Mouse (Mus musculus) regulatory T cell (primary cell): ENCODE results near the gene Rad51b.

ENCODE experiments used
- in situ Hi-C: fragments of 300-600 bp; cut with MboI, MseI; formaldehyde crosslinking; loops from one replicate; pipeline ENCODE4 v1.15.1; 2025; ENCODE audit warnings: high pct_unique_total_duplicates

Gene Rad51b

DNA sequence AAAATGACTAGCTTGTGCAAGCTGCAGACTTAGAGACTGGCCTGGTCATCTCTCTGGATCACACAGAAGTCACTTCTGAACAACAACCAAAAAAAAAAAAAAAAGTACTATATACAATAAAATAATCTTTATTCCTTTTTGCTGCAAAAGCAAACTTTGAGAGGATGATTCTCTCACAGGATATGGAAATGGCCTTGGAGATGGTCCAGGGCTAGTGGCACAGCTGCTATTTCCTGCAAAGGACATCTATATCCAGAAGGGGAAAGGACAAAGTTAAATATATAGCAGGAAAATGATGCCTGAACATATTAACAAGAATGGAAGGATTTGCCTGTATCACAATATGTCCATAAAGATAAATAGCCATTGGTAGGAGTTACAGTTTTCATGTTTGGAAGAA, 429.9 kb downstream of the Rad51b start:
- in situ Hi-C loops, result no loop called here

- in situ Hi-C loops, result no loop called here
Observed at GRCm38 (mm10) chr12:79729926-79730506, 432.9 kb downstream of the Rad51b start.

GRCm38 (mm10) chr12:79731905-79732304, 434.8 kb downstream of the Rad51b start:
- in situ Hi-C loops, result no loop called here

DNA sequence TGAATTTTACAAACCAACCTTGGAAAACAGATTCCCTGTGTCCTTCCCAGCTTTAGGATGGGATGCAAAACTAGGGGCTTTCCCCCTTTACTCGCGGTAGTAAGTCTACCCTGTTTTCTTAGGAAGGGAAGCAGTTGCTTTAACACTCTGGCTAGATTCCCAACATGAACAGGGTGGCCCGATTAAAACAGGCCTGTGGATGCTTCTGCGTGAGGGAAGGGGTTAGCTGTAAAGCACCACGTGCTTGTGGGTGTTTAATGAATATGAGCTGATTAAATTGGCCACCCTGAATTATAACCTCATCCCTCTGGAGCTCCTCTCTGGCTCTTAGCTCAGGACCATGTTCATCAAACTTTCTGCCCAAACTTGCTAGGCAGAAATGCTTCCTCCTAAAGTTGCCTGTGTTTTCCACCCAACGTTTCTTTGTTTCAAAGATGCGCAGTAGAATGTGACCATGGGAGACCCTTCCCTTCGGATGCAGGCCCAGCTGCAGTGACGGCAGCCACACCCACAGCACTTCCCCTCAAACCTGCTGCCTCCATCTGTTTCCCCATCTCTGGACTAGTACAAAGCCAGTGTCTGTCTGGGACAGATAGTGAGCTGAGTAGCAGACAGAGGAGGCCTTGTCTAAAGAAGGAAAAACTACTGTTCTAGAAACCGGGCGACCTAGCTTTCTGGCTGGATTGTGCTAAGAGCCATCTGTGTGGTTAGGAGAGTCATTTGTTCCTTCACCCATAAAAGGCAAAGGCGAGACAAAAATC, 435.5 kb downstream of the Rad51b start:
- in situ Hi-C loops, result no loop called here

DNA sequence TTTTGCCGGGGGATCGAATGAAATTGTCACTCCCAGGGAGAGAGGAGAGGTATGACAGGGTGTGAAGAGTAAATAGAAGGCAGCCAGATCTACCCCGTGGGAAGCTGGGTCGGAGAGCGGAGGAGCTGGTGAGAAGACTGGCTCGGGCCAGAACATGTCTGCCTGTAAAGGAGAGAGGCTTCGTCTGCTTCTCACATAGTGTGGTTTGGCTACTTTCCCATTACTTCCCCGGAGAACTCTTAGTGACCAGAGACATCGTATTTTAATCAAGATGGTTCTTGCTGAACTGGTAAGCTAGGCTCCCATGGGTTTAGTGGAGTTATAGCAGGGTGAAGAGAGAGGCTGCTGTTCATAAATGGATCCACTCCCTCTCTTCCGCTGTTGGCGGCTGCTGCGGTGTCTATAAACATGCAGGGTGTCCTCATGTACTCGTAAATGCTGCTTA, 438.3 kb downstream of the Rad51b start:
- in situ Hi-C loops, result no loop called here

DNA sequence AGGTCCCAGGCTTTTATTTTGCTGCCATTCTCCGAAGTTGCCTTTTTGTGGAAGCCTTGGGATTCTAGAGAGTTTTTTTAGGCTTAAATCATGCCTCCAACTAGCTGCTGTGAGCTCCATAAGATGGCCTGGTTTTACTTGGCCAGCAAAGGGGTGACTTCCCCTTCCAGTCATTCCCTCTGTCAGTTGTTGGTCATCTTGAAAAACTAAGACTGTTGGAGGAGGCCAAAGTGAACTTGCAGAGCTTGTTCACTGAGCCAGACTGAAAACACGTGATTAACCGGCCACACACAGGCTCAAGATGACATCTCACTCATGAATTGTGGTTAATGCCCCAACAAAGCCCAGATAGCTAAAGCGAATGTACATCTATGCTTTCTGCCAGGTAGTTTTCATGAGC, 438.8 kb downstream of the Rad51b start:
- in situ Hi-C loops, result no loop called here

DNA sequence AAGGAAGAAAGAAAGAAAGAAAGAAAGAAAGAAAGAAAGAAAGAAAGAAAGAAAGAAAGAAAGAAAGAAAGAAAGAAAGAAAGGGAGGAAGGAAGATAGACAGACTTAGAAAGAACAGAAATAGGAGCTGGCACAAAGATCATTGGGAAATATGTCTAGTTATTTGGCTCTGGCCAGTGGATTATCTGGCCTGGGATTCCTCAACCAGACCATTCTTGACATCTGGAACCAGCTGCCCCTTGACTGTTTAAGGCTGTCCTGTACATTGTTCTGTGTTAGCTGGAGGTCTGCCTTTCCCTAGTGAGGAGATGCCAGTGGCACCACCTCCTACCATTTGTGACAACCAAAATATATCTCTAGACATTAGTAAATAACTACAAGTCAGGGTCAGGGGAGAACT, 441.6 kb downstream of the Rad51b start:
- in situ Hi-C loops, result no loop called here

DNA sequence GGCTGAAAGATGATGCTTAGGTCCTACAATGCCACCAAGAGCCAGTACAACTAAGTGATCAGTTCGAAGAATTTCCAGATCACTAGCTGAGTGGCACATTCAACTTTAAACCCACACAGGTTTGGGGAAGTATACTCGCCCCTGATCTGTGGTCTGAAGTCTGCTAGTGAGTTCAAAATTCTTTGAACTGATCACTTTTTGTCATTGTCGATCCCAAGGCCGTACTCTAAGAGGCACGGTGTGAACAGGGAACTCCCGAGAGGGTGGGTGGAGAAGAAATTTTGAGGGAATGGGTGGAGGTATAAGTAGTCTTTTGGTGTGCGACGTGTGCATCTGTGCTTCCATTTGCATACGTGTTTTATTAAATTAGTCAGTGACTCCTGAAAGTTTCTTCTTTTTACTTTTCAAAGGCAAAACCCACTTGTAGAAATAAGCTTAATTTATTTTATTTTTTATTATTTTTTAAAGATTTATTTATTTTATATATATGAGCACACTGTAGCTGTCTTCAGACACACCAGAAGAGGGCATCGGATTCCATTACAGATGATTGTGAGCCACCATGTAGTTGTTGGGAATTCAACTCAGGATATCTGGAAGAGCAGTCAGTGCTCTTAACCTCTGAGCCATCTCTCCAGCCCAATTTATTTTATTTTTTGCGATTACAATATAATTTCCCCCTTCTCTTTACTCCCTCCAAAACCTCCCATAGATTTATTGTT, 443.0 kb downstream of the Rad51b start:
- in situ Hi-C loops, result no loop called here

- in situ Hi-C loops, result no loop called here
Observed at GRCm38 (mm10) chr12:79742211-79742610, 445.1 kb downstream of the Rad51b start.

- in situ Hi-C loops, result no loop called here
Observed at GRCm38 (mm10) chr12:79744131-79744530, 447.0 kb downstream of the Rad51b start.

GRCm38 (mm10) chr12:79745225-79745624, 448.1 kb downstream of the Rad51b start:
- in situ Hi-C loops, result no loop called here

GRCm38 (mm10) chr12:79745845-79746510, 448.9 kb downstream of the Rad51b start:
- in situ Hi-C loops, result no loop called here

GRCm38 (mm10) chr12:79747541-79747940, 450.5 kb downstream of the Rad51b start:
- in situ Hi-C loops, result no loop called here

- in situ Hi-C loops, result no loop called here
Observed at GRCm38 (mm10) chr12:79748862-79749261, 451.8 kb downstream of the Rad51b start.

DNA sequence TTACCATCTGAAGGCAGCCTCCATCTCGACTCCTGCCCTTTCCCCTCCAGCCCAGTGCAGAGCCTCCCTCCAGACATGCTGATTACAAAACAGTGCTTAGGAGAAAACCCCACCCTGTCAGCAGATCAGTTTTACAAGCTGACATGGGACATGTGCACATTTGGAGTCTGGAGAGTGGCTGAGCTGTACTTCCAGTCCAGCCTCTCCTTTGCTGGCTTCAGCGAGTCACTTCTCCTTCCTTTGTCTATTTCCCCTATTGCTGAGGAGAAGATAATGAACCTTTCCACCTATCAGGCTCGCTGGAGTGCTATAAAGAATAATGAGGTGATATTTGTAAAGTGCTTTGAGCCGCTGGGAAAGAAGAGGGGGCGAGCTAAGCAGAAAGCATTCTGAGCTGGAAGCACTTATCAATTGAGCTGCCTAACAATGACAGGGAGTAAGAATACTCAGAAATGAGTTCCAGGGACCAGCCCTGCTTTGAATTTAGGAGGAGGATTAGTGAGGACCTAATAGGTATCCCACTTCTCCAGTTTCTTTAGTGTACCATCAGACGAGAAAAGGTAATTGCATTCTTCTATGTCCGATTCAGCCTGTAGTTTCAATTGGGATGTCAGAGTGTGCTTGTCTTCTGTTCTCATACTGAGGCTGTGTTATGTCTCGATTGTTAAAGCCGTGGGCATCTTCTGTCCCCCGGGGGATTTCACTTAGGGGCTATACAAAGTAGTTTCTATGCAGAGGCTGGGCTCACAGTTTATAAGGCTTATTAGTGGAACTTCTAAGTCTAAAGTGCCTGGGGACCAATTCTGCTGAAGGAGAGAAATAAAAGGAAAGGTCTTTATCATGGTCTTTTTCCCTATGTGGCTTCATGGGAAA, 453.4 kb downstream of the Rad51b start:
- in situ Hi-C loops, result no loop called here

GRCm38 (mm10) chr12:79751781-79752180, 454.7 kb downstream of the Rad51b start:
- in situ Hi-C loops, result no loop called here

DNA sequence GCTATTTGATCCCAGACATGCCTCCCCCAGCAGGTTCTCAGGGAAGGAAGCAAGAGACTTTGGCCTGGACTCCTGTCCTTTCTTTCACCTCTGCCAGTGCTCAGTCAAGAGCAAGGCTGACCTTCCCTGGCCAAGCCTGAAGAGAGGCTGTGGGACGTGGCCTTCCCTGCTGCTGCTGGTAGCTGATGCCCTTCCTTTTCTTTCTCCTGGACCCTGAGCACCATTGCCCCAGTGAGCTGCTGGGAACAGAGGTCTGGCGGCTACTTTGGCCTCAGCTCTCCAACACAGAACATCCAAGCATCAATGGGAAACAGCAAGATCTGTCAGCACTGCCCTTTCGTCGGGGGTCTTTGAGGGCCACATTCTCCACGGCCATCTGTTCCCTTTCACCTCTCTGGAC, 455.1 kb downstream of the Rad51b start:
- in situ Hi-C loops, result no loop called here

- in situ Hi-C loops, result no loop called here
Observed at GRCm38 (mm10) chr12:79755617-79756016, 458.5 kb downstream of the Rad51b start.

- in situ Hi-C loops, result no loop called here
Observed at GRCm38 (mm10) chr12:79756352-79756751, 459.3 kb downstream of the Rad51b start.

DNA sequence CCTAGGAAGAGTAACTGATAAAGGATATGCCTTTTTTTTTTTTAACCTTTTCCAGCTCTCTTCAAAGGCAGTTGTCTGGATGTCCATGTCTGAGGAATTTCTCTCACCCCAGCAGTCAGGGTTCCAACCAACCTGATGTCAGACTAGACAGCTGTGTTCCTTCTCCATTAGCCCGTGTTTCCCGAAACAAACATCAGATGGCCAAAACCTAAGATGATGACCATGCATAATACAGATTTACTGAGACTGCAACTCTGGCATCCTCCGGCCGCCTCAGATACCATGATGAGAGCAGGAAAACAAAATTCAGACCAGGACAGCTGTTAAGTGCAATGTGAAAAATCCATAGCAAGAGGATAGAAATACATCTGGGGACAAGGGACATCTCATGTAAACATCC, 460.7 kb downstream of the Rad51b start:
- in situ Hi-C loops, result no loop called here

- in situ Hi-C loops, result no loop called here
Observed at GRCm38 (mm10) chr12:79759180-79759902, 462.3 kb downstream of the Rad51b start.
